Mouse (Mus musculus) liver, embryonic 12.5 days (tissue): Measurements from ENCODE around the gene Epas1. TPM values are rescaled to one million over a fixed set of nuclear protein-coding genes. Genes with fewer than 3 reads are reported as not detected.

Source experiments
- ATAC-seq: fragments of 200-750 bp; cut with Nextera tagmentation; 2 replicates; pipeline ENCODE4 v1.8.0; 2017; ENCODE audit warnings: moderate number of reproducible peaks, mild to moderate bottlenecking, moderate library complexity
- H3K27ac ChIP-seq: fragments of 300-500 bp; sonication (generic); 2 replicates; pipeline ENCODE4 v1.5.1; 2016; ENCODE audit warnings: mild to moderate bottlenecking
- H3K27me3 ChIP-seq: fragments of 300-500 bp; sonication (generic); replicated peaks from 2 replicates; pipeline ENCODE4 v1.6.1; 2016; ENCODE audit warnings: mild to moderate bottlenecking, moderate library complexity
- H3K36me3 ChIP-seq: fragments of 300-500 bp; sonication (generic); 2 replicates; pipeline ENCODE4 v1.6.1; 2016; ENCODE audit warnings: mild to moderate bottlenecking, moderate library complexity
- H3K4me1 ChIP-seq: fragments of 300-500 bp; sonication (generic); 2 replicates; pipeline ENCODE4 v1.6.1; 2016
- H3K4me2 ChIP-seq: fragments of 300-500 bp; sonication (generic); 2 replicates; pipeline ENCODE4 v1.6.1; 2016; ENCODE audit warnings: mild to moderate bottlenecking, moderate library complexity
- H3K4me3 ChIP-seq: fragments of 300-500 bp; sonication (generic); 2 replicates; pipeline ENCODE4 v1.5.1; 2016; ENCODE audit warnings: mild to moderate bottlenecking, moderate library complexity
- H3K9ac ChIP-seq: fragments of 300-500 bp; sonication (generic); 2 replicates; pipeline ENCODE4 v1.6.1; 2016; ENCODE audit warnings: mild to moderate bottlenecking, moderate library complexity
- H3K9me3 ChIP-seq: fragments of 300-500 bp; sonication (generic); replicated peaks from 2 replicates; pipeline ENCODE4 v1.6.1; 2016; ENCODE audit warnings: mild to moderate bottlenecking, moderate library complexity
- WGBS: fragments of 180-500 bp; shearing (Covaris S2); methylation state at CpG from one replicate; pipeline ENCODE4 v1.1.7; 2016; ENCODE audit not compliant: insufficient replicate concordance; 5-methylcytosine and 5-hydroxymethylcytosine counted together
- polyA plus RNA-seq: library from polyadenylated mRNA; unstranded; fragments of >200 nt; fragmentation: Nextera tagmentation; extraction: Ambion mirVana; gene quantifications from 2 replicates; pipeline ENCODE4 v1.2.1, GENCODE M21; 2016

Gene Epas1
- polyA plus RNA-seq, 1 experiment from 2014 or later: 1.3 TPM

DNA sequence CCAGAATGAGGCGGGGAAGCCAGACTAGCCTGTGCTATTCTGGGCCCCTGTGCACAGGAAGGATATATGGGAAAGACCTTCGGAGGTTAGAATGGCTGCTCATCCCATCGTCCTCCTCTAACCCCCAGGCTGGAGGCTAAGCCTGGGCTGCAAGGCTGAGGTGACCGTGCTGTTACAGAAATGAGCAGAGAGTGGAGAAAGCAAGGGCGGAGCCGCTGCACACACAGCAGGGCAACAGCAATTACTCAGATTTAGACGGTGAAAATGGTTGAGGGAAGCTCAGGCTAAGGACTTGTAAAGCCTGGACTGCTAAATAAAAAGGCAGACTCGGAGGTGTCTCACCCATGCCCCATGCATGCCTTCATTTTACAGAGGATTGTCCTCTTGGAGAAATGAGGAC, 45.0 kb downstream of the Epas1 start:
- no peak overlapping the region for H3K27ac ChIP-seq

GRCm38 (mm10) chr17:86798951-86799350, 45.5 kb downstream of the Epas1 start:
- Histone ChIP-seq H3K27ac (no peak overlapping the region), H3K9ac (no peak overlapping the region), H3K27me3 (no peaks in the 10 kb centered on the region), H3K4me1 (peaks cover 20% of the 10 kb centered on the region), H3K4me2 (no peak overlapping the region), H3K9me3 (no peaks in the 10 kb centered on the region), H3K4me3 (no peak overlapping the region), H3K36me3 (no peaks in the 10 kb centered on the region)
- ATAC-seq: no peak
- WGBS: 35% methylated on average over 11 of the region's 11 CpGs

More for the DNA sequence above, 45.0 kb downstream of the Epas1 start:
- 30% methylated on average over 8 of the region's 8 CpGs for WGBS
- Histone ChIP-seq H3K9ac (no peak overlapping the region), H3K4me1 (peaks cover 20% of the 10 kb centered on the region), H3K27me3 (no peaks in the 10 kb centered on the region), H3K9me3 (no peaks in the 10 kb centered on the region), H3K36me3 (no peaks in the 10 kb centered on the region), H3K4me2 (no peak overlapping the region), H3K4me3 (no peak overlapping the region)
- no peak for ATAC-seq

DNA sequence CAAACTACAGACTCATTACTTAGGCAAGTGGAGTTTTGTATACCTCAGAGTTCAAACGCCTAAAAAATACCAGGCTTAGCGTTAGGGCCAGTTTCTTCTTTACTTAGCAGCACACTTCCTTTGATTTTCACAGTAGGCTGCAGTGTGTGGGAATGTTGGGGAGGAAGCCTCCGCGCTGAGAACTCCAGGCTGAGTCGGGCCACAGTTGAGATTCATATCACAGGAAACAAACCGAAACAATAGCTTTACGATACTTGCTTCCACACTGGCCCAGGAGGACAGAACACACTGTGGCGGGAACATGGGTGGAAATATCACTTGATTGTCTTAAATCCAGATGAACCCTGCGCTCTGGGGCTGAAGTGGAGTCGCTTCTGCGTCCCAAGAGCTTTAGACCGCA, 47.0 kb downstream of the Epas1 start:
- Histone ChIP-seq H3K27me3 (no peaks in the 10 kb centered on the region), H3K27ac (no peak overlapping the region), H3K9ac (no peak overlapping the region), H3K4me3 (no peak overlapping the region), H3K4me1 (peaks cover 20% of the 10 kb centered on the region), H3K9me3 (no peaks in the 10 kb centered on the region), H3K36me3 (no peaks in the 10 kb centered on the region), H3K4me2 (no peak overlapping the region)
- no peak for ATAC-seq
- WGBS: 36% methylated on average over 12 of the region's 12 CpGs

DNA sequence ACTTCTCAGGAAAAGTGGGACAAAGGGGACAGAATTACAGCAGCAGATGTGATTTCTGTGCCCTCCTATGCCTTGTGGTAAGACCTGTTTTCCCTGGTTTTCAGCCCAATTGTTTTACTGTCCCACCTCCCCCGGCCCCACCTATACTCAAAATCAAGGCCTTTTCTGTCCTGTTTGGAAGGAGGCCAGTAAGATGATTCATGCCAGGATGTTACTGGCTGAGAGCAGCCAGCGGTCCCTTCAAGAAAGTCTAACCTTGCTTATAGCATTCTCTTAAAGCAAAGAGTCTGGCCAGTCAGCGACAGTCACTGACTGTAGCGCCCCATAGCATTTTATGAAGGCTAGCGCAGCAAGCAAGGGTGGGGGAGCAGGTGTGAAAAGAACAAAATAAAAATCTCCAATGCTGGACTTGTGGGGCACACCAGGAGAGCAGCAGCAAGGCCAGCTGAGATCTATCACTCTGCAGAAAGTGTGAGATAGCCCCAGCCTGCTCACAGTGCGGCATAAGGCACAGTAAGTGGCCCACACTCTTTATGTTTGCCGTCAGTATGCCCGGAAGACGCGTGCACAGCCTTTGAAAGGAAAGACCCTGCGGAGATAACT, 47.8 kb downstream of the Epas1 start:
- ATAC-seq: no peak
- H3K36me3 ChIP-seq: 0 out of 2 replicates have a peak, but pooled peaks cover 4% of the 10 kb centered on the region
- peaks cover 20% of the 10 kb centered on the region for H3K4me1 ChIP-seq
- no peak overlapping the region for H3K4me3 ChIP-seq
- no peak overlapping the region for H3K27ac ChIP-seq
- no peak overlapping the region for H3K4me2 ChIP-seq
- H3K9ac ChIP-seq: no peak overlapping the region
- 60% methylated on average over 11 of the region's 11 CpGs for WGBS
- no peaks in the 10 kb centered on the region for H3K27me3 ChIP-seq
- no peaks in the 10 kb centered on the region for H3K9me3 ChIP-seq

- 24% methylated on average over 9 of the region's 9 CpGs for WGBS
- peaks cover 20% of the 10 kb centered on the region for H3K4me1 ChIP-seq
- no peak for ATAC-seq
- H3K4me2 ChIP-seq: no peak overlapping the region
- no peak overlapping the region for H3K9ac ChIP-seq
- no peaks in the 10 kb centered on the region for H3K27me3 ChIP-seq
- 0 out of 2 replicates have a peak, but pooled peaks cover 4% of the 10 kb centered on the region for H3K36me3 ChIP-seq
- H3K9me3 ChIP-seq: no peaks in the 10 kb centered on the region
- no peak overlapping the region for H3K4me3 ChIP-seq
- no peak overlapping the region for H3K27ac ChIP-seq
These were observed 48.4 kb downstream of the Epas1 start for GRCm38 (mm10) chr17:86801876-86802275.

GRCm38 (mm10) chr17:86802351-86802985, 49.0 kb downstream of the Epas1 start:
- H3K9me3 ChIP-seq: no peaks in the 10 kb centered on the region
- no peak overlapping the region for H3K4me3 ChIP-seq
- ATAC-seq: no peak
- H3K4me2 ChIP-seq: no peak overlapping the region
- peaks cover 20% of the 10 kb centered on the region for H3K4me1 ChIP-seq
- 0 out of 2 replicates have a peak, but pooled peaks cover 4% of the 10 kb centered on the region for H3K36me3 ChIP-seq
- no peak overlapping the region for H3K27ac ChIP-seq
- H3K9ac ChIP-seq: no peak overlapping the region
- H3K27me3 ChIP-seq: no peaks in the 10 kb centered on the region
- 45% methylated on average over 9 of the region's 9 CpGs for WGBS

- H3K36me3 ChIP-seq: 0 out of 2 replicates have a peak, but pooled peaks cover 4% of the 10 kb centered on the region
- no peak overlapping the region for H3K4me3 ChIP-seq
- peaks cover 18% of the 10 kb centered on the region for H3K4me1 ChIP-seq
- no peaks in the 10 kb centered on the region for H3K27me3 ChIP-seq
- ATAC-seq: no peak
- H3K27ac ChIP-seq: no peak overlapping the region
- 64% methylated on average over 10 of the region's 10 CpGs for WGBS
- no peak overlapping the region for H3K9ac ChIP-seq
- H3K9me3 ChIP-seq: no peaks in the 10 kb centered on the region
- no peak overlapping the region for H3K4me2 ChIP-seq
These were observed 49.6 kb downstream of the Epas1 start for GRCm38 (mm10) chr17:86803147-86803546.

- 0 out of 2 replicates have a peak, but pooled peaks cover 4% of the 10 kb centered on the region for H3K36me3 ChIP-seq
- peaks cover 14% of the 10 kb centered on the region for H3K4me1 ChIP-seq
- no peaks in the 10 kb centered on the region for H3K9me3 ChIP-seq
- no peak overlapping the region for H3K9ac ChIP-seq
- no peaks in the 10 kb centered on the region for H3K27me3 ChIP-seq
- no peak overlapping the region for H3K27ac ChIP-seq
- WGBS: 65% methylated on average over 5 of the region's 5 CpGs
- ATAC-seq: no peak
- no peak overlapping the region for H3K4me2 ChIP-seq
- no peak overlapping the region for H3K4me3 ChIP-seq
These were observed 50.2 kb downstream of the Epas1 start for GRCm38 (mm10) chr17:86803653-86804052.

DNA sequence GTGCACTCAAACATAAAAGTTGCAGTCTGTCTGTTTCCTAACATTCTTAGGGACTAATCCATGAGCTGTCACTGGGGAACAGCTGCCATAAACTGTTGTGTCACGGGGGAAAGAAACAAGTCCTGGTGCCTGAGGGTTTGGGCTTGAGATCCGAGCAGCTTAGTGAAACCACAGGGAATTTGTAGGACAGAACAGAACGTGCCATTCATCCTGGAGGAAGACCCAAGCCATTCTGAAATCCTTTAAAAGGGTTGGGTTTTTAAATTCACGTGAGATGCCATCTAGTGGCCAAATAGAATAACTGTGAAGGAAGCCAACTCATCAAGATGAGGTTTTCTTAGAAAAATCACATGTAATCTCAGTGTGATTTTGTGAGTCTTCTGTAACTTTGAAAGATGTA, 58.5 kb downstream of the Epas1 start:
- WGBS: 7% methylated on average over 4 of the region's 4 CpGs
- Histone ChIP-seq H3K9me3 (no peaks in the 10 kb centered on the region), H3K4me1 (peaks cover 7% of the 10 kb centered on the region), H3K36me3 (no peaks in the 10 kb centered on the region), H3K27me3 (0 out of 2 replicates have a peak, but pooled peaks cover 7% of the 10 kb centered on the region), H3K4me2 (no peak overlapping the region), H3K9ac (no peak overlapping the region), H3K4me3 (no peak overlapping the region), H3K27ac (no peak overlapping the region)
- no peak for ATAC-seq

DNA sequence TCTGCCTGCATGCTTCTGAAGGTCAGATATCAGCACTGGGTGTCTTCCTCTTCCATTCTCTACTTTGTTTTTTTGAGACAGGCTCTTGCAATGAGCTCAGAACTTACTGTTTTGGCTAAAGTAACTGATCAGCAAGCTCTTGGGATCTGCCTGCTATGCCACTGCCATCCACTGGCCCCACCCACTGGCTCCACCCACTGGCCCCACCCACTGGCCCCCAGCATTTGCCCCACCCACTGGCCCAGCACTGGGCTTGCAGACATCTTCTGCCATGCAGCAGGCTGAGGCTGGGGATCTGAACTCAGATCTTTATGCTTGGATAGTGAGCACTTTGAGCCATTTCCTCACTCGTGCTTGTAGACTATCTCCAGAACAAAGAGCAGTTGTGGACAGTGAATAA, 60.8 kb downstream of the Epas1 start:
- Histone ChIP-seq H3K9me3 (no peaks in the 10 kb centered on the region), H3K9ac (no peak overlapping the region), H3K4me2 (no peak overlapping the region), H3K36me3 (peaks cover 3% of the 10 kb centered on the region; the same call in 1 of the 2 replicates), H3K27me3 (0 out of 2 replicates have a peak, but pooled peaks cover 7% of the 10 kb centered on the region), H3K4me1 (peaks cover 7% of the 10 kb centered on the region), H3K27ac (no peak overlapping the region), H3K4me3 (no peak overlapping the region)
- WGBS: 35% methylated on average over 1 of the region's 1 CpGs
- peak; percentile 58; the same call in 1 of the 2 replicates for ATAC-seq

DNA sequence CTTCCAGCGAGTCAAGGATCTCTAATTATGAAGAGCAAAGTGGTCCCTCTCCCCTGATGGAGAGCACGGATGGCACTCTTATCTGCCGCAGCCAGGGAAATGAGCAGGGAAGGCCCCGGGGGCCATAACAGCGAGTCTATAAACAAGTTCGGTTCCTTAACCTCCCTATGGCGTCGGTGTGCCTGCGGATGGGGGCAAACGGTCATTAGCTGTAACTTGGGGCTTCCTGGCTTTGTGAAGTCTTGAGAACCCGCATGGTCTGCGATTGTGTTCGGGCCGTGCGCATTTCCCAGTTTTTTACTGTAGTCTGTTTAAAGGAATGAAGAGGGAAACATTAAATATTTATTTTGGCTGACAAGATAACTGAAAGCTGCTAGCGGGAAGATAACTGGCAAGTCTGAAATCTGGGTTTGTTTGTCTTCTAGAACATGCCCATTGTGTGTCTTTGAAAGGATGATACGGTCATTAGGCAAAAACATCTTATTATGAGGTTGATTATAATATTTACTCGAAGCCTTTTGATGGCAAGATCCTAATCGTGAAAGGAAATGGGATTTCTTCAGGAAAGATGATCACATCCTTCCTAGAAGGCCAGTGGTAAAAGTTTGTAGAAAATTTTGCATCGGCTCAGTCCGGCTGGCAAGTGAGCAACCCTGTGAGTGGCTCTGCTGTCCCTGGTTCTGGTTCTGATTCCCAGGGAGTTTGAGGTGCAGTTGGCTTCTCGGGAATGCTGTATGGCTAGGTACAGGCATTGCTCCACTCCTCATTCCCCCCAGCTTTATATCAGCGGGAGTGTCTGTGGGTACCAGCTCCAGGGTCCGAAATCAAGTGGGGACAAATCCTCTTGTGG, 61.7 kb downstream of the Epas1 start:
- 62% methylated on average over 24 of the region's 24 CpGs for WGBS
- Histone ChIP-seq H3K9ac (no peak overlapping the region), H3K27me3 (0 out of 2 replicates have a peak, but pooled peaks cover 4% of the 10 kb centered on the region), H3K4me3 (no peak overlapping the region), H3K9me3 (no peaks in the 10 kb centered on the region), H3K4me1 (peaks cover 7% of the 10 kb centered on the region), H3K27ac (no peak overlapping the region), H3K4me2 (no peak overlapping the region), H3K36me3 (peaks cover 3% of the 10 kb centered on the region; the same call in 1 of the 2 replicates)
- no peak for ATAC-seq
